Mouse (Mus musculus): ENCODE results near the gene S100a1.

S100a1 gene

DNA sequence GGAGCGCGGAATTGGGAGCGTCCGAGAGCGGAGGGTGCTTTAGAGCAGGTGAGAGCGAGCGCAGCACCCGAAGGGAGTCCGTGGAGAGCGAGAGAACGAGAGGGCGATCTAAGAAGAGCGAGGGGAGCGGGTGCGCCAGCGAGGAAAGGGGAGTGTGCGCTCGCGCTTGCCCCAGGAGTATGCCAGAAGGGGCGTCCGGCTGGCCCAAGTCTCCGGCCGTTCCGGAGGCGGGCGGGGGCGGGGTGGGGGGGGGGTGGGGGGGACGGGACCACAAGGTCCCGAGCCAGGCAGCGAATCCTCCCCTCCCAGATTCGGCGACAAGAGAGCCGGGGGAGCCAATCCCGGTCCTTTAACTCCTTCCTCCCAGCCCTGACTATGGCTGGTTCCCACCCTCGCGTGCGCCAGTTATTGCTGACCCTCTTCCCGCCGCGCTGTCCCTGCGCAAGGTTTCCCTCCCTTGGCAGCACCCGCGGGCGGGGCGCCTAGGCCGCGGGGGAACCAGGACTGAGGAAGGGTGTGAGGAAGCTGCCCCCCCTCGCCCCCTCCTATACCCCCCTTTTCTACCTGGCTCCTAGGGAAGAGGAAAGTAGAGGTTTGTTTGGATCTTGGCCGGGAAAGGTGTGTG is 48.4 kb downstream of the S100a1 start, which contains the start of gene Npr1:
TSS of gene Npr1 (minus strand) at position 181 of the 625 bp plus-strand sequence.
- no peak for DNase-seq (ENCODE audit: low spot score in 2 of 2)

GRCm38 (mm10) chr3:90465081-90465685 is 49.0 kb downstream of the S100a1 start:
- no peak for DNase-seq (ENCODE audit: low spot score in 2 of 2)

- DNase-seq (ENCODE audit: low spot score in 2 of 2), result no peak
Measured at GRCm38 (mm10) chr3:90464552-90465080, 49.6 kb downstream of the S100a1 start.

DNA sequence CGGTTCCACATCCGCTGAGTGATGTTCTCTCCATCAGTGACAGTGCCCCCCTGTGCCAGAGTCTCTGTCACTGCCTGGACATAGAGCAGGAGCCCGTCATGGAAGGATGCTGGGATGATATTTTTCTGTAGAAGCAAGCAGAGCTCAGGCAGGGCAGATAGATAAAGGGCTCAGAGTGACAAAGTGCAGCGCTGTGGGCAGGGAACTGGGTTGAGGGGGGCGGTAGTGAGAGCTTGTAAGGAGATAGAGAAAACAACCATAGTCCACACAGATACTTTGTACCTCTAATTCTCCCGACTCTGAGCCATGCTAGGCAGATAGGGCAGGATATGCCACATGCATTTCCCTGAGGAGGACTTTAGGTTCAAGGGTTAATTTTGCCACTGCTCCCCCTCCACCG is 51.6 kb downstream of the S100a1 start:
- DNase-seq (ENCODE audit: low spot score in 2 of 2), result no peak

GRCm38 (mm10) chr3:90461935-90462334 is 52.3 kb downstream of the S100a1 start:
- DNase-seq (ENCODE audit: low spot score in 2 of 2), result no peak
